Mouse (Mus musculus): ENCODE measurements at regions not wholly inside any gene's neighbourhood (a gene's known extent, or its start where the extent isn't known, plus 50 kb on each side); places are given as distances from the start of the nearest gene placed in this dataset.

GRCm38 (mm10) chr6:58752496-58752895 lies 78.8 kb upstream of the Herc3 start:
- no peak for DNase-seq (ENCODE audit: low spot score in 2 of 2)

DNA sequence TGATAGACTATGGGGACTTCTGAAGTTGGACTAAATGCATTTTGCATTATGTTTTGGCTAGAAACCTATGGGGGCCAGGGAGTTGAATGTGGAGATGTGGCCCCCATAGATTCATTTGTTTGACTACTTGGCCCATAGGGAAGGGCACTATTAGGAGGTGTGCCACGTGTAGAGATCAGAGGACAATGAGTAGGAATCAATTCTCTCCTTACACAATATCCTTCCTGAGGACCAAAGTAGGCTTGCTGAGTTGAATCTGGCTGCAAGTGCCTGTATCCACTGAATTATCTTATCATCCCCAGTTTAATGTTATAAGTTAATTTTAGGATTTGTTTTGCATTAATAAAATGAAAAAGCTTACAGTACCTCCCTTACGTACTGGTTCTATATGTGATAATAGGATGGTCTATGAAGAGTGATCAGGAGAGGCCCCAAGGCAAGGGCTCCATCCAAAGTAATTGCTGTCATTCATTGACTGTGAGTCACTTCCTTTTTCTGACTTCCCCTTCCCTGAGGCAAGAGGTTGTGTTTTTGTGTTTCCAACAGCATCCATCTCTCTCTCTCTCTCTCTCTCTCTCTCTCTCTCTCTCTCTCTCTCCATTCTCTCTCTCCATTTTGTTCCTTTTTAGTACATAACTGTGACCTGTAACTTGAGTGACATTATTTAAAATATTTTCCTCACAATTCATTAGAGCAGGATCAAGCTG lies 74.8 kb upstream of the Herc3 start:
- no peak for DNase-seq (ENCODE audit: low spot score in 2 of 2)

DNA sequence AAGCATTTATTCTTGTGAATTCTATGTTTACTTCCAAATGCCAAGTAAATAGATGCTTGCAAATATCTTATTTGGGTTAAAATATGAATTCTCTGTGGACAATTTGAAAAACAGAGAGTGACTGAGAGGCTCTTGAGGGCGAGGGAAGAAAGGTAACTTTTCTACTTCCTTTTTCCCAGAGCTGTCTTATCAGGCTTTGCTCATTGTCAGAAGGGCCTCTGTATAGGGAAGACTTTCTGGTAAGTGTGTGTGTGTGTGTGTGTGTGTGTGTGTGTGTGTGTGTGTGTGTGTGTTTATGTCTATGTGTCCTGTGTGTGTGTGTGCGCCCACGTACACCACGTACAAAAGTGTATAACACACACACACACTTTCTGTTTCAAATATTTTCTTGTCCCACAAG lies 73.9 kb upstream of the Herc3 start:
- DNase-seq (ENCODE audit: low spot score in 2 of 2), result no peak

GRCm38 (mm10) chr6:58770654-58771218 lies 60.5 kb upstream of the Herc3 start:
- DNase-seq (ENCODE audit: low spot score in 2 of 2), result peak; percentile 47 to 75

DNA sequence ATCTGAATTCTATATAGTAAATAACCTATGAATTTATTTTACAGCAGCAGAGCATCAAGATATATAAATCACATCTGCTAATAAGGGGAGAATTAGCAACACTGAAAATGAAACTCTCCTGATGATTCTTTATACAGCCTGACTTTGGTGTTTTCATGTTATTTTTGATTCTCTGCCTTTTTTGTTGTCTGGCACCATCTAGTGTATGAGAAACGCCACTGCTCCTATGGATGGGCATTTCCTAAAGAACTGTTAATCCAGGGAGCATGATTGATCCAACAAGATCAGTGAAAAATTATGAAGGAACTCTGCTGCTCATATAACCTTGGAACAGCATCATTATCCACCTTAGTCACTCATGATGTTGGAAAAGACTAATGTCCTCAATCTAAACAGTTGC lies 59.3 kb upstream of the Herc3 start:
- DNase-seq (ENCODE audit: low spot score in 2 of 2), result peak; percentile 56 to 59
